Mouse (Mus musculus) embryonic facial prominence, embryonic 10.5 days (tissue): Measurements from ENCODE around the gene Coa7. TPM values are rescaled to one million over a fixed set of nuclear protein-coding genes. Genes with fewer than 3 reads are reported as not detected.

ENCODE experiments used
- DNase-seq: peaks from one replicate; pipeline ENCODE4 v3.0.0-alpha.2; 2017; ENCODE audit warnings: low spot score
- H3K27ac ChIP-seq: fragments of 300-500 bp; sonication (generic); replicated peaks from 2 replicates; pipeline ENCODE4 v1.5.1; 2016; ENCODE audit warnings: mild to moderate bottlenecking
- H3K27me3 ChIP-seq: fragments of 300-500 bp; sonication (generic); replicated peaks from 2 replicates; pipeline ENCODE4 v1.6.1; 2016; ENCODE audit warnings: low read depth, mild to moderate bottlenecking; ENCODE audit not compliant: poor library complexity, severe bottlenecking
- H3K36me3 ChIP-seq: fragments of 300-500 bp; sonication (generic); replicated peaks from 2 replicates; pipeline ENCODE4 v1.6.1; 2016; ENCODE audit warnings: mild to moderate bottlenecking, moderate library complexity
- H3K4me1 ChIP-seq: fragments of 300-500 bp; sonication (generic); 2 replicates; pipeline ENCODE4 v1.6.1; 2016
- H3K4me3 ChIP-seq: fragments of 300-500 bp; sonication (generic); 2 replicates; pipeline ENCODE4 v1.5.1; 2016; ENCODE audit warnings: mild to moderate bottlenecking, moderate library complexity
- H3K9me3 ChIP-seq: fragments of 300-500 bp; sonication (generic); 2 replicates; pipeline ENCODE4 v1.6.1; 2016; ENCODE audit warnings: mild to moderate bottlenecking
- WGBS: fragments of 180-500 bp; shearing (Covaris S2); methylation state at CpG from one replicate; pipeline ENCODE4 v1.1.7; 2016; 5-methylcytosine and 5-hydroxymethylcytosine counted together
- polyA plus RNA-seq: library from polyadenylated mRNA; unstranded; fragments of >200 nt; fragmentation: Nextera tagmentation; extraction: Ambion mirVana; gene quantifications from 2 replicates; pipeline ENCODE4 v1.2.1, GENCODE M21; 2016

The Coa7 gene
- polyA plus RNA-seq, 1 experiment from 2014 or later, result 70.4 TPM

DNA sequence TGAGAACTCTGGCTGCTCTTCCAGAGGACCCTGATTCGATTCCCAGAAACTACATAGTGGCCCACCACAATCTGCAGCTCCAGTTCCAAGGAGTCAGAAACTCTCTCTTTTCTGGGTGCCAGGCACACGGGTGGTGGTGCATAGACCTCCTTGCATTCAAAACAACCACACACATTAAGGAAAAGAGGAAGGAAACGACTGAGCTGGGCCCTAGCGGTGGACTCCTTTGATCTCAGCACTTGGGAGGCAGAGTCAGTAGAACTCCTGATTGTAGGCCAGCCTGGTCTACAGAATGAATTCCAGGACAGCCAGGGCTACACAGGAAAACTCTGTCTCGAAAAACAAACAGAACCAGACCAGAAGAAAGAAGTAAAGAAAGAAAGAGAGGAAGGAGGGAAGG lies 4.4 kb upstream of the Coa7 start:
- no peaks in the 10 kb centered on the region for H3K27me3 ChIP-seq
- no peak overlapping the region for H3K27ac ChIP-seq
- 72% methylated on average over 5 of the region's 5 CpGs for WGBS
- no peak for DNase-seq
- H3K4me3 ChIP-seq, result no peak overlapping the region
- peaks cover 10% of the 10 kb centered on the region for H3K4me1 ChIP-seq
- H3K9me3 ChIP-seq, result no peaks in the 10 kb centered on the region
- no peaks in the 10 kb centered on the region for H3K36me3 ChIP-seq

DNA sequence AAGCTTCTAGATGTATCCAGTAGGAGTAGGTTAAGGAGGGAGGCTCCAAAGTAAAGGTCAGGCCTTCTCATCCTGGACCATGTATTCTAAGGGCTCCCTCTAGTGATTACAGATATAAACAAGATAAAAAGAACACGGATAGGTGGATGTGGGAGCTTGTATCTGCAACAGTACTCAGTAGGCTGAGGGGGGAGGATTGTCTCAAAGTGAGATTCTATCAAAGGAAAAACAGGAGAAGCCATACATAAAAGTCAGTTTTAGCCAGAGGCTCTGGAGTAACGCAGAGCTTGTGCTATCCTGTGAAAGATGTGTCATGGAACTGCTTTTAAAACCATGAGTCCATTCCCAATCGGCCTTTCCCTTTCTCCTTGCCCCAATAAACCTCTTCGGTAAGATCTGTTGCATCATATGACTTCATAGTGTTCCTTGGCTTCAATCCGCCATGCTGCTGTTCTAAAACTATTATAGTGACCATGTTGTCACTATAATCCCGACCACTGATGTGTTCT lies 815 bp upstream of the Coa7 start:
- no peak for DNase-seq
- H3K9me3 ChIP-seq, result no peaks in the 10 kb centered on the region
- WGBS, result 43% methylated on average over 6 of the region's 6 CpGs
- H3K4me3 ChIP-seq, result peak overlapping the region; percentile 70
- H3K36me3 ChIP-seq, result peaks cover 28% of the 10 kb centered on the region
- H3K27ac ChIP-seq, result peak overlapping the region; percentile 86
- peaks cover 12% of the 10 kb centered on the region for H3K4me1 ChIP-seq
- no peaks in the 10 kb centered on the region for H3K27me3 ChIP-seq

DNA sequence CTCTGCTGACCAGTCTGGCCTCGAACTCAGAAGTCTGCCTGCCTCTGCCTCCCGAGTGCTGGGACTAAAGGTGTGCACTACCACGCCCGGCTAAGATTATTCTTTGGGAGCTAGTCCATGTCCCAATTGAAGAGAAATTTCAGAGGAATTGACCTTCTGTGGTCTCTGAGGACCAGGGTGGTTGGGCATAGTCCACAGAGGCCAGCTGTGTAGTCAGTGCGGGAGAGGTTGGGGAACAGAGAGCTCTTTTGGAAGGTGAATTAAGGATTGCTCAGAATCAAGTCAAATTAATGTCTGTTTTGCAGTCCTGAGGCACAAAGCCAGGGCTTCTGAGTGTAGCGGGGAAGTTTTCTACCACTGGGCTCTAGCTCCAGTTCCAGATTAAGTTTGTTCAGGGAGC lies 1.9 kb downstream of the Coa7 start:
- Histone ChIP-seq H3K4me3 (no peak overlapping the region), H3K36me3 (peaks cover 55% of the 10 kb centered on the region), H3K27ac (no peak overlapping the region), H3K9me3 (no peaks in the 10 kb centered on the region), H3K27me3 (no peaks in the 10 kb centered on the region), H3K4me1 (peaks cover 12% of the 10 kb centered on the region)
- no peak for DNase-seq
- 94% methylated on average over 6 of the region's 6 CpGs for WGBS

DNA sequence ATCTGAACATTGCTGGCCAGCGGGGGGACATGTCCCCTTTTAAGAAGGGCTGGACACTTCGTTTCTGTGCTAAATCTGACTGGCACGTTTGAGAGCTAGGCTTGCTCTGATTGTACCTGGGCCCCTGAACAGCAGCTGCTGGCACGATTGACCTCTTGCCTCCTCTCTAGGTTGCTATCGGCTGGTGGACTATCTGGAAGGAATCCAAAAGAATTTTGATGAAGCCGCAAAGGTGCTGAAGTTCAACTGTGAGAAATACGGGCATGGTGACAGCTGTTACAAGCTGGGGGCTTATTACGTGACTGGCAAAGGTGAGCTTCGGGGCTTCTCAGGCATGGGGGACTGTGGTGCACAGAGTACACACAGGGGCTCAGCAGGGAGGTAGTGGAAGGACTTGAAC lies 4.1 kb downstream of the Coa7 start:
- Histone ChIP-seq H3K9me3 (no peaks in the 10 kb centered on the region), H3K27me3 (no peaks in the 10 kb centered on the region), H3K4me1 (peaks cover 12% of the 10 kb centered on the region), H3K4me3 (no peak overlapping the region), H3K36me3 (peaks cover 77% of the 10 kb centered on the region), H3K27ac (no peak overlapping the region)
- WGBS, result 93% methylated on average over 9 of the region's 9 CpGs
- no peak for DNase-seq

DNA sequence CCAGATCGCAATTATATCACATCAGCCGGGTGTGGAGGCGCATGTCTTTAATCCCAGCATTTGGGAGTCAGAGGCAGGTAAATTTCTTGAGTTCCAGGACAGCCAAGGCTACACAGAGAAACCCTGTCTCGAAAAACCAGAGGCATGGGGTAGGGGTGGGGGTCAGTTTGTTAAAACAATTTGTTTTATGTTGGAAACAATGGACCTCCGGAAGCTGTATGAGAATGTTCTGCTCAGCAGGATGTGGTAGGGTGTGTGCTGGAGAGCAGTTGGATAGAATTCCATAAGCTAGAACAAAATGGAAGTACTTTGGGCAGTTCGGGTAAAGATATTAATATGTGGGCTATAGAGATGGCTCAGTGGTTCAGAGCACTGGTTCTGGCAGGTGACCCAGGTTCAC lies 7.5 kb downstream of the Coa7 start:
- DNase-seq, result no peak
- Histone ChIP-seq H3K4me1 (peaks cover 16% of the 10 kb centered on the region), H3K9me3 (no peaks in the 10 kb centered on the region), H3K27me3 (no peaks in the 10 kb centered on the region), H3K27ac (no peak overlapping the region), H3K4me3 (no peak overlapping the region), H3K36me3 (peaks cover 100% of the 10 kb centered on the region)
- 92% methylated on average over 6 of the region's 6 CpGs for WGBS

DNA sequence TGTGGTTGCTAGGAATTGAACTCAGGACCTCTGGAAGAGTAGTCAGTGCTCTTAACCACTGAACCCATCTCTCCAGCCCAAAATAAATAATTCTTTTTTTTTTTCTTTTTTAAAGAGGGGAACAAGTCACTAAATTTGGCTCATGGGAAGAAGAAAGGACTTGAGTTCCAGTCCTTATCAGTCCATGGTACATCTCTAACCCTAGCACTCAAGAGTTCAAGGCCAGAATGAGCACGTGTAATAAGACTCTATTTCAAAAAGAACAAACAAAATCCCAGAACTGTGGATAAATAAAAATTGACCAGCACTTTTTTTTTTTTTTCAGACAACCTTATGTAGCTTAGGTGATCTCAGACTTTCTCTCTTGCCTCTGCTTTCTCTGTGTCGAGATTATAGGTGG lies 8.8 kb downstream of the Coa7 start:
- no peak for DNase-seq
- Histone ChIP-seq H3K27me3 (no peaks in the 10 kb centered on the region), H3K36me3 (peaks cover 96% of the 10 kb centered on the region), H3K27ac (no peak overlapping the region), H3K9me3 (no peaks in the 10 kb centered on the region), H3K4me3 (no peak overlapping the region), H3K4me1 (peaks cover 16% of the 10 kb centered on the region)
- 79% methylated on average over 2 of the region's 2 CpGs for WGBS

DNA sequence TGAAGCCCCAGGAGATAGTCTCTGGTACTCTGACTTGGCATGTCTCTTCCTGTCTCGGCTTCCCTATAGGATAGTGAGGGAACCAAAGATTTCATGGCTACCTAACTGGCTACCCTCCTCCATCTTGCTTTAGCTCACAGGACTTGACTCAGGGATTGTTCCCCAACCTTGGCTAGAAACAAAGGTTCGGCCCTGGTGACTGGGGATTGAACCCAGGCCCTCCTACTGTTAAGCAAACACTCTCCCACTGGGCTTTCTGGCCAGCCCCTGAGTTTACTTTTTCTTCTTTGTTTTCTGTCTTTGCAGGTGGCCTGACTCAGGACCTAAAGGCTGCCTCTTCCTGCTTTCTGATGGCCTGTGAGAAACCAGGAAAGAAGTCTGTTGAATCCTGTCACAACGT lies 9.9 kb downstream of the Coa7 start:
- peaks cover 87% of the 10 kb centered on the region for H3K36me3 ChIP-seq
- peak overlapping the region; percentile 20; the same call in 1 of the 2 replicates for H3K27ac ChIP-seq
- H3K4me3 ChIP-seq, result no peak overlapping the region
- peaks cover 16% of the 10 kb centered on the region for H3K4me1 ChIP-seq
- no peaks in the 10 kb centered on the region for H3K9me3 ChIP-seq
- no peaks in the 10 kb centered on the region for H3K27me3 ChIP-seq
- WGBS, result 50% methylated on average over 3 of the region's 3 CpGs
- DNase-seq, result no peak

DNA sequence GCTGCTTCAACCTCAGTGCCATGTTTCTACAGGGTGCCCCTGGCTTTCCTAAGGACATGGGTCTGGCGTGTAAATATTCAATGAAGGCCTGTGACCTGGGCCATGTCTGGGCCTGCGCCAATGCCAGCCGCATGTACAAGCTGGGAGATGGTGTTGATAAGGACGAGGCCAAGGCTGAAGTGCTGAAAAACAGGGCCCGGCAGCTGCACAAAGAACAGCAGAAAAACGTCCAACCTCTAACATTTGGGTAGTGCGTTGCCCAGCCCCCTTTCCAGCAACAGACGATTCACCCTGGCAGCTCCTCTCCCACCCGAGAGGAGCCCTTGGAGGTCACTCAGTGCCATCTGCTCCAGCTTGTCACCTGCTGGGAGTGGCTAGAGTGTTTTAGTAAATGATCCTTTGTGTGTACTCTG lies 10.4 kb downstream of the Coa7 start:
- Histone ChIP-seq H3K27ac (peak overlapping the region; percentile 20; the same call in 1 of the 2 replicates), H3K4me1 (peaks cover 16% of the 10 kb centered on the region), H3K4me3 (no peak overlapping the region), H3K36me3 (peaks cover 82% of the 10 kb centered on the region), H3K27me3 (no peaks in the 10 kb centered on the region), H3K9me3 (no peaks in the 10 kb centered on the region)
- 75% methylated on average over 9 of the region's 9 CpGs for WGBS
- no peak for DNase-seq

DNA sequence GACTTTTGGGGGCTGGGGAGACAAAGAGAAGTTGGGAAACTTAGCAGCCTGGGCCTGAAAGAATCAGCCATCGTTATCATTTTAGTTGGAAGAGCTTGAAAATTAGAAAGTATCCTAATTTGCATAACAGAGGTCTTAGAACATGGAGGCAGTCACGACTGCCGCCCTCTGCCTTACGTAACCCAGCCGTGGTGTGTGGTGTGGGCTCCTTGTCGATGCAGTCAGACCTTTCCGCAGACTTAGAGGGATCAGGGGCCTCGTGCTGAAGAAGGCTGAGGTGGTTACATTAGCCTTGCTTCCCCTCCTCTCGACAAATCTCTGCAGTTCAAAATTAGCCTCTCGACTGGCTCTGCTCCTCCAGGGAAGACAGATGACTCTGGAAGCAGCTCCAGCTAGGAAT lies 10.9 kb downstream of the Coa7 start:
- 70% methylated on average over 10 of the region's 10 CpGs for WGBS
- Histone ChIP-seq H3K4me3 (no peak overlapping the region), H3K27ac (peak overlapping the region; percentile 16; the same call in 1 of the 2 replicates), H3K27me3 (no peaks in the 10 kb centered on the region), H3K4me1 (peaks cover 16% of the 10 kb centered on the region), H3K9me3 (no peaks in the 10 kb centered on the region), H3K36me3 (peaks cover 77% of the 10 kb centered on the region)
- DNase-seq, result no peak

DNA sequence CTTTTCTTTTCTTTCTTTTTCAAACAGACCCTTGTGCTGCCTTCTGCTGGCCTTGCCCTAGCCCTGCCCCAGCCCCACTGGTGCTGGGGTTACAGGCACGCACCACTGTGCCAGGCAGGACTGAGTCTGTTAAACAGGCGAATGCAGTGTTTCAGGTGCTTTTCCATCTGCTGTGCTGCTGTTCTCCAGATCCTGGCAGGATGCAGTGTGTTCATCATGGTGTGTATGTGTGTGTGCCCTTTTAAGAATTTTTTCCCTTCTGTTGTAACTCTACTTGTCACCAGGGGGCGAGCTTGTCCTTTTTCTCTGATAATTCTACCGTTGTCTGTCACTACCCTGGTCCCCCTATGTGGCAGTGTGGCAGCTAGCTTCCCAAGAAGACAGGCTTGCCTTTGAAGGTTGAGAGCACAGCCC lies 11.3 kb downstream of the Coa7 start:
- Histone ChIP-seq H3K4me3 (no peak overlapping the region), H3K27me3 (no peaks in the 10 kb centered on the region), H3K27ac (peak overlapping the region; percentile 16; the same call in 1 of the 2 replicates), H3K4me1 (peaks cover 21% of the 10 kb centered on the region), H3K9me3 (no peaks in the 10 kb centered on the region), H3K36me3 (peaks cover 72% of the 10 kb centered on the region)
- 15% methylated on average over 4 of the region's 4 CpGs for WGBS
- peak; percentile 74 for DNase-seq

DNA sequence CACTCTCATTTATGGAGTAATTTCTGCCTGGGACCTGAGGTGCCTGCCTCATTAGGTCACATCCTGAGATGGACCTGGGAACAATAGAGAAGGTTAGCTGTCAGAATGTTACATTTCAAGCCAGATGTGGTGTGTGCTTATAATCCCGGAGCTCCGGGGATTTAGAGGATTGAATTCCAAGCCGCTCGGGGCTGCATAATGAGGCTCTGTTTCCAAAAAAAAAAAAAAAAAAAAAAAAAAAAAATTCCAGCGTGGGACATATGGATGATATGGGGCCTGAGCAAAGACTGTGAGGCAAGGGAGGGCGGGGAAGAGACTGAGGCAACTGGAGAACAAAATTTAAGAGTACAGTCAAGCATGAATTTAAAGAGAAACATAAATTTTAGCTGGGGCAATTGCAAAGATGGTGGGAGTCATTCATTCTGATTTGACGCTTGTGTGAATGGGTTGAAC lies 16.7 kb downstream of the Coa7 start:
- peaks cover 54% of the 10 kb centered on the region for H3K4me1 ChIP-seq
- no peaks in the 10 kb centered on the region for H3K9me3 ChIP-seq
- no peaks in the 10 kb centered on the region for H3K27me3 ChIP-seq
- 12% methylated on average over 7 of the region's 7 CpGs for WGBS
- peak; percentile 61 for DNase-seq
- H3K36me3 ChIP-seq, result peaks cover 18% of the 10 kb centered on the region
- peak overlapping the region; percentile 83 for H3K27ac ChIP-seq
- no peak overlapping the region for H3K4me3 ChIP-seq

DNA sequence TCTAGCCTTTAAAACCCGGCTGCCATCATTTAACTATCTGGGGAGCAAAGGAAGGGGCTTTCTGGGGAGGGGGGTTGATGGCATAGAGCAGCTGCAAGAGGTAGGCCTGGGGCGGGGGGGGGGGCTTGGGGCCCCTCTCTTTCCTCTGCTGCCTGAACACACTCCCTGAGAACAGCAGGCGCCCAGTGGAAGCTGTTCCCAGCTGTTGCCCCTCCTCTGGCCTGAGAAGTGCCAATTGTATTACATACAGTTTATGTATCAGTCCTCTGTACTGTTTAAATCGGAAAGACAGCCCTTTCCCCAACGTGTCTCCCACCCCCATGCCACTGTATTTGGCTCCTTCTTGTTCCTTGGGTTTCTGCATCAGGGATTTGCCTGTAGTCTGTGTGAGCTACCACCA lies 17.9 kb downstream of the Coa7 start:
- H3K9me3 ChIP-seq, result no peaks in the 10 kb centered on the region
- 35% methylated on average over 5 of the region's 5 CpGs for WGBS
- H3K4me1 ChIP-seq, result peaks cover 64% of the 10 kb centered on the region
- DNase-seq, result no peak
- no peaks in the 10 kb centered on the region for H3K27me3 ChIP-seq
- no peak overlapping the region for H3K4me3 ChIP-seq
- 0 out of 2 replicates have a peak, but pooled peaks cover 8% of the 10 kb centered on the region for H3K36me3 ChIP-seq
- peak overlapping the region; percentile 83 for H3K27ac ChIP-seq

DNA sequence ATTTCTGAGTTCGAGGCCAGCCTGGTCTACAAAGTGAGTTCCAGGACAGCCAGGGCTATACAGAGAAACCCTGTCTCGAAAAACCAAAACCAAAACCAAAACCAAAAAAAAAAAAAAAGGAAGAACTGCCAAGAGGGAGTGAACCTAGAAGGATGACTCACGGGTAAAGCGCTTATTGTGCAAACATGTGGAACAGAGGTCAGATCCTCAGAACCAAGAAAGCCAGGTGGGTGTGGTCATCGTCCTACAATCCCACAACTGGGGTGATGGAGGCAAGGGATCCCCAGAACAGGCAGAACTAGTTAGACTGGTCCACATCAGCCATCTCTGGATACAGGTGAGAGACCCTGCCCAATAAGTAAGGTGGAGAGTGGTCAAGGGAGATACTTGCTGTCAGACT lies 19.2 kb downstream of the Coa7 start:
- no peak for DNase-seq
- H3K9me3 ChIP-seq, result no peaks in the 10 kb centered on the region
- peak overlapping the region; percentile 88 for H3K27ac ChIP-seq
- H3K27me3 ChIP-seq, result no peaks in the 10 kb centered on the region
- peaks cover 73% of the 10 kb centered on the region for H3K4me1 ChIP-seq
- H3K4me3 ChIP-seq, result no peak overlapping the region
- WGBS, result 88% methylated on average over 5 of the region's 5 CpGs
- no peaks in the 10 kb centered on the region for H3K36me3 ChIP-seq
